Mouse (Mus musculus) c-Kit-positive CD71-positive TER-119-negative erythroid progenitor cells, embryonic 14.5 days (primary cell): ENCODE results near the gene Xpo6.

ENCODE experiments used
- DNase-seq: peaks from one replicate; pipeline ENCODE4 v3.0.0-alpha.2; 2013; ENCODE audit warnings: low read depth

The Xpo6 gene

GRCm38 (mm10) chr7:126126502-126126901, 73.8 kb downstream of the Xpo6 start:
- peak; percentile 30 for DNase-seq

GRCm38 (mm10) chr7:126121533-126121932, 78.8 kb downstream of the Xpo6 start:
- no peak for DNase-seq

GRCm38 (mm10) chr7:126119819-126120218, 80.5 kb downstream of the Xpo6 start:
- DNase-seq = no peak

- DNase-seq = no peak
Observed at GRCm38 (mm10) chr7:126113263-126113662, 87.0 kb downstream of the Xpo6 start.

GRCm38 (mm10) chr7:126111230-126111629, 89.1 kb downstream of the Xpo6 start:
- no peak for DNase-seq

GRCm38 (mm10) chr7:126109898-126110297, 90.4 kb downstream of the Xpo6 start:
- DNase-seq = no peak

- no peak for DNase-seq
Observed at GRCm38 (mm10) chr7:126100440-126100839, 99.9 kb downstream of the Xpo6 start.

GRCm38 (mm10) chr7:126099835-126100234, 100.5 kb downstream of the Xpo6 start:
- no peak for DNase-seq

GRCm38 (mm10) chr7:126099163-126099775, 101.0 kb downstream of the Xpo6 start:
- DNase-seq = no peak

- DNase-seq = no peak
Observed at GRCm38 (mm10) chr7:126097219-126097915, 102.9 kb downstream of the Xpo6 start.

GRCm38 (mm10) chr7:126096596-126096995, 103.7 kb downstream of the Xpo6 start:
- DNase-seq = no peak

- no peak for DNase-seq
Observed at GRCm38 (mm10) chr7:126094738-126095137, 105.6 kb downstream of the Xpo6 start.

GRCm38 (mm10) chr7:126093162-126093561, 107.1 kb downstream of the Xpo6 start:
- no peak for DNase-seq

GRCm38 (mm10) chr7:126089782-126090181, 110.5 kb downstream of the Xpo6 start:
- peak; percentile 53 for DNase-seq

GRCm38 (mm10) chr7:126088155-126088554, 112.1 kb downstream of the Xpo6 start:
- DNase-seq = no peak

- DNase-seq = no peak
Observed at GRCm38 (mm10) chr7:126087602-126088001, 112.7 kb downstream of the Xpo6 start.

- no peak for DNase-seq
Observed at GRCm38 (mm10) chr7:126086321-126086741, 114.0 kb downstream of the Xpo6 start.

- DNase-seq = no peak
Observed at GRCm38 (mm10) chr7:126085154-126085553, 115.1 kb downstream of the Xpo6 start.

- no peak for DNase-seq
Observed at GRCm38 (mm10) chr7:126083980-126084348, 116.3 kb downstream of the Xpo6 start.

GRCm38 (mm10) chr7:126083341-126083979, 116.8 kb downstream of the Xpo6 start:
- DNase-seq = no peak

- no peak for DNase-seq
Observed at GRCm38 (mm10) chr7:126082286-126082741, 118.0 kb downstream of the Xpo6 start, which contains the start of gene Gsg1l. Gsg1l (minus strand) TSS chr7:126082411.

- no peak for DNase-seq
Observed at GRCm38 (mm10) chr7:126081727-126082285, 118.5 kb downstream of the Xpo6 start.
